Mouse (Mus musculus) spleen, postnatal 14 days (tissue): Measurements from ENCODE around the gene Rpl10.
A peak's percentile ranks its signal among the peaks of the same experiment; 100 is the strongest.

Experiments used
- DNase-seq, 2 experiments: peaks; one replicate each; pipeline ENCODE4 v3.0.0; 2021 to 2022; ENCODE audit warnings: low spot score in 2 of 2

The Rpl10 gene

GRCm38 (mm10) chrX:74270062-74270901, at the start of gene Rpl10:
Rpl10 (plus strand) TSS chrX:74270812.
- DNase-seq = peak; percentile 69 to 77

- no peak for DNase-seq
Measured at GRCm38 (mm10) chrX:74230038-74230437, 40.6 kb upstream of the Rpl10 start.

GRCm38 (mm10) chrX:74233196-74233595, 37.4 kb upstream of the Rpl10 start:
- DNase-seq = no peak

- DNase-seq = no peak
Measured at GRCm38 (mm10) chrX:74240332-74240731, 30.3 kb upstream of the Rpl10 start.

- no peak for DNase-seq
Measured at GRCm38 (mm10) chrX:74243396-74243795, 27.2 kb upstream of the Rpl10 start.

GRCm38 (mm10) chrX:74243807-74244206, 26.8 kb upstream of the Rpl10 start:
- peak; percentile 38 to 54 for DNase-seq

- no peak for DNase-seq
Measured at GRCm38 (mm10) chrX:74244614-74245083, 26.0 kb upstream of the Rpl10 start.

- no peak for DNase-seq
Measured at GRCm38 (mm10) chrX:74245107-74245506, 25.5 kb upstream of the Rpl10 start.

GRCm38 (mm10) chrX:74245687-74246086, 24.9 kb upstream of the Rpl10 start:
- peak; percentile 38 to 60 for DNase-seq

GRCm38 (mm10) chrX:74246213-74246681, 24.4 kb upstream of the Rpl10 start:
- peak; percentile 59 to 68 for DNase-seq

- DNase-seq = no peak
Measured at GRCm38 (mm10) chrX:74246693-74247092, 23.9 kb upstream of the Rpl10 start.

GRCm38 (mm10) chrX:74248651-74249050, 22.0 kb upstream of the Rpl10 start:
- peak; percentile 23 to 46 for DNase-seq

- DNase-seq = peak; percentile 23 to 59
Measured at GRCm38 (mm10) chrX:74249615-74250014, 21.0 kb upstream of the Rpl10 start, which contains the start of gene Flna. Flna (minus strand) TSS chrX:74249820.

GRCm38 (mm10) chrX:74254153-74254887, 16.3 kb upstream of the Rpl10 start, which contains the start of gene Emd:
Emd (plus strand) TSS chrX:74254687.
- DNase-seq = peak; percentile 72 to 78

GRCm38 (mm10) chrX:74254888-74255565, 15.6 kb upstream of the Rpl10 start:
- no peak for DNase-seq

- DNase-seq = no peak
Measured at GRCm38 (mm10) chrX:74257746-74258145, 12.9 kb upstream of the Rpl10 start.

GRCm38 (mm10) chrX:74269736-74270061, 913 bp upstream of the Rpl10 start:
- DNase-seq = no peak

- no peak for DNase-seq
Measured at GRCm38 (mm10) chrX:74270902-74271551, 415 bp downstream of the Rpl10 start.

- no peak for DNase-seq
Measured at GRCm38 (mm10) chrX:74273422-74274322, 3.1 kb downstream of the Rpl10 start.

GRCm38 (mm10) chrX:74277916-74278315, 7.3 kb downstream of the Rpl10 start:
- DNase-seq = no peak
